Comparison of ENCODE assay signal across 25 mouse cellular contexts in the genomic region with DNA sequence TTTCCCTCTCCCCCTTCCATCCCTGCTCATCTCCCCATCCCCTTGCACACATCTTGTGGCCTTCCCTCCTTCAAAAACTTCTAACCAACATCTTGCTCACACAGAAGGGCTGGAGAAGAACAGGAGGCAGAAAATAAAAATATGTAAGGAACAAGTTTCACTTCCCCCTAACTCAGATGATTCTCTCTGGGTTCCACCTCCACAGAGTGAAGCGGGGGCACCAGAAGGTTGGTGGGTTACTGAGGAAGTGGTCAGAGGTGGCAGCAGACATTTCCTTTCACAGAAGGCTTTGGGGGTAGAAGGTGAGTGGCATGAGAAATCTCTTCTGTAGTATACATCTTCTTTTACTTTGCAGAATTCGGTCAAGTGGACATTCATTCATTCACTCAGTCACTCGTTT. TPM values are rescaled to one million over a fixed set of nuclear protein-coding genes. Genes with fewer than 3 reads are reported as not detected.
DNase-seq lines count a peak whose midpoint lies in the region; ATAC-seq and TF ChIP-seq lines count a peak whose summit lies in the region.
"Had no signal": no experiment of that assay in that cellular context is flagged by ENCODE, and none has a peak within 500 bp of the region (broad histone marks: within the 10 kb centered on the region; RNA-seq: fewer than 3 reads in every experiment).

No protein-coding gene starts in this region.

- ATAC-seq in megakaryocyte, adult 5-6 weeks (ENCODE audit: poor library complexity, severe bottlenecking) = peak; percentile 62
- ATAC-seq in forebrain, embryonic 15.5 days (replicated peaks) = no peak

- no peaks in the 10 kb centered on the region for H3K36me3 ChIP-seq in splenic B cell, adult 2 months (ENCODE audit: control insufficient read depth, insufficient read depth, low read length, poor library complexity, severe bottlenecking)
- no peaks in the 10 kb centered on the region for H3K36me3 ChIP-seq in forebrain, embryonic 15.5 days
- H3K36me3 ChIP-seq: hindbrain, embryonic 13.5 days; neural tube, embryonic 12.5 days; stomach, embryonic 15.5 days had no signal

- no peaks in the 10 kb centered on the region for H3K27me3 ChIP-seq in splenic B cell, adult 2 months (ENCODE audit: control insufficient read depth, insufficient read depth, low read length, poor library complexity, severe bottlenecking)
- H3K27me3 ChIP-seq in forebrain, embryonic 15.5 days = no peaks in the 10 kb centered on the region
- H3K27me3 ChIP-seq: hindbrain, embryonic 13.5 days; neural tube, embryonic 12.5 days; stomach, embryonic 15.5 days had no signal

- no peaks in the 10 kb centered on the region for H3K4me1 ChIP-seq in forebrain, embryonic 15.5 days
- H3K4me1 ChIP-seq: hindbrain, embryonic 13.5 days; neural tube, embryonic 12.5 days; stomach, embryonic 15.5 days had no signal

- no peak overlapping the region for H3K4me2 ChIP-seq in forebrain, embryonic 15.5 days (replicated peaks)
- H3K4me2 ChIP-seq: hindbrain, embryonic 13.5 days; midbrain, embryonic 11.5 days; neural tube, embryonic 12.5 days; stomach, embryonic 15.5 days had no signal

- H3K9me3 ChIP-seq in forebrain, embryonic 15.5 days = no peaks in the 10 kb centered on the region
- H3K9me3 ChIP-seq: hindbrain, embryonic 13.5 days; neural tube, embryonic 12.5 days; stomach, embryonic 15.5 days had no signal

- H3K27ac ChIP-seq in forebrain, embryonic 15.5 days (replicated peaks) = no peak overlapping the region
- H3K27ac ChIP-seq in gastrocnemius, adult 2 months = no peak overlapping the region
- H3K27ac ChIP-seq: hindbrain, embryonic 13.5 days; left cerebral cortex, adult 2 months; neural tube, embryonic 12.5 days; stomach, embryonic 15.5 days had no signal

- H3K4me3 ChIP-seq in forebrain, embryonic 15.5 days = no peak overlapping the region
- H3K4me3 ChIP-seq in gastrocnemius, adult 2 months = no peak overlapping the region
- H3K4me3 ChIP-seq: hindbrain, embryonic 13.5 days; left cerebral cortex, adult 2 months; neural tube, embryonic 12.5 days; stomach, embryonic 15.5 days had no signal

- peak; percentile 40 to 59 for DNase-seq in spleen, adult 18-20 months
- no peak for DNase-seq in spleen, adult 12 weeks (ENCODE audit: low spot score)
- DNase-seq in splenic B cell, adult 2 months (ENCODE audit: low read depth, low spot score) = peak; percentile 84
- no peak for DNase-seq in embryo, embryonic 11 days
- DNase-seq in urinary bladder, postnatal 10 days (ENCODE audit: low spot score) = no peak
- DNase-seq in gastrocnemius, adult 2 months = no peak
- DNase-seq: adrenal gland, postnatal 10 days; cerebellum, adult 11 months; cerebellum, postnatal 14 days; gastrocnemius, postnatal 14 days; kidney, adult 8-10 months; kidney, postnatal 14 days; left cerebral cortex, postnatal 4 days; liver, postnatal 0 days; lung, postnatal 4 days; right cerebral cortex, adult 18-20 months had no signal

- intact Hi-C loops in gastrocnemius, adult 2 months (cut with DNase I) = no loop called here

- no peak overlapping the region for H3K9ac ChIP-seq in forebrain, embryonic 15.5 days (replicated peaks)
- H3K9ac ChIP-seq: hindbrain, embryonic 13.5 days; liver, postnatal 0 days; neural tube, embryonic 12.5 days; stomach, embryonic 15.5 days had no signal

- 86% methylated on average over 3 of the region's 3 CpGs for WGBS in forebrain, embryonic 15.5 days

- TF ChIP-seq CTCF in gastrocnemius, adult 2 months (IDR thresholded peaks at IDR 0.05) = no peak

RNA-seq across cellular contexts. Expression of a gene that starts 10.6 kb away (rescaled TPM):
- total RNA-seq in megakaryocyte, adult 5-6 weeks (2015) = 1.2 and 1.3 TPM in 2 replicates
- 1.5 and 1.8 TPM in 2 replicates for total RNA-seq in megakaryocyte, adult 5-6 weeks (2017)
- polyA plus RNA-seq in forebrain, embryonic 15.5 days (2015; fragmentation: Nextera tagmentation; extraction: Ambion mirVana) = 0.17 and 0.18 TPM in 2 replicates
- not detected for total RNA-seq in gastrocnemius, adult 2 months (2021)
- total RNA-seq: adrenal gland, postnatal 10 days; gastrocnemius, postnatal 14 days had no signal
- polyA plus RNA-seq: C2C12; intestine, embryonic 14.5 days; stomach, embryonic 15.5 days had no signal

Comparison
In these comparisons a context has a peak if more than half of its experiments do, and no peak if none do; other contexts are left out.
1. DNase-seq: peak in spleen, adult 18-20 months (2 of 2) and splenic B cell, adult 2 months (single experiment); none in spleen, adult 12 weeks (single experiment), embryo, embryonic 11 days (single experiment), urinary bladder, postnatal 10 days (single experiment) and gastrocnemius, adult 2 months (single experiment).